Mouse (Mus musculus) megakaryocyte, embryonic 14.5 days (primary cell): ENCODE measurements around the gene Peli2.

Source experiments
- FLI1 ChIP-seq: IDR thresholded peaks from 2 replicates; pipeline ENCODE4 v1.6.1; 2012; ENCODE audit warnings: low read length, inconsistent platforms, mixed read lengths
- GATA1 ChIP-seq: IDR thresholded peaks from 3 replicates; pipeline ENCODE4 v1.6.1; 2012; ENCODE audit warnings: mixed read lengths, low read length, inconsistent platforms, borderline replicate concordance

DNA sequence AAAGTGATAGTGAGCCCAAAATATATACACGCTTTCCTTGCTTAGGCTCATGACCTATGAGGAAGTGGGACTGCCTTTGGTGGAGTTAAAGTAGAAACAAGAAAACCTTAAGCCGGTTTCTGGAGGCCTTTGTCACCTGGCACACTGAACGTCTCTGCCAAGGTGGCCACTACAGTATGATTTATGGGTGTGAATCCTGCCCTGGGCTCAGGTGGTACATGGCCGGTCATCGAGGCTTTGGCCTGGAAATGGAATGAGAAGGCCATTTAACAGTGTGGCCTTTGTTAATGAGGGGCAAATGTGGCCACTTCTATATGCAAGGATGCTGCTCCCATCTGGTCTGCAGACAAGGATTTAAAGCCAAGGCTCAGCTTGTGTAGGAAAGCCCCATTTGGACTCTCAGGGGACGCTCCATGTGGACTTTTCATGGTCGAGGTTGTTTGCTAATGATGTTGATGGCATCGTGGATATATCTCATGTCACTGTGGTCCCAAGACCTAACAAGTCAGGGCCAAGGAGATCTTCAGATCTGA is 33.3 kb upstream of the Peli2 start:
- no peak for TF ChIP-seq FLI1
- no peak for TF ChIP-seq GATA1
